Mouse (Mus musculus): ENCODE results near the gene Ythdf2.

Ythdf2 gene

GRCm38 (mm10) chr4:132151673-132152072 is 60.4 kb downstream of the Ythdf2 start:
- DNase-seq (ENCODE audit: low read depth, low spot score): no peak

GRCm38 (mm10) chr4:132146201-132146600 is 65.9 kb downstream of the Ythdf2 start:
- no peak for DNase-seq (ENCODE audit: low read depth, low spot score)

- DNase-seq (ENCODE audit: low read depth, low spot score): no peak
These were observed 67.0 kb downstream of the Ythdf2 start for GRCm38 (mm10) chr4:132145092-132145491.

GRCm38 (mm10) chr4:132144080-132144841 is 67.8 kb downstream of the Ythdf2 start, which contains the start of gene Oprd1:
Oprd1 (minus strand) TSS chr4:132144486.
- no peak for DNase-seq (ENCODE audit: low read depth, low spot score)

GRCm38 (mm10) chr4:132138640-132139039 is 73.5 kb downstream of the Ythdf2 start:
- DNase-seq (ENCODE audit: low read depth, low spot score): no peak

GRCm38 (mm10) chr4:132137013-132137412 is 75.1 kb downstream of the Ythdf2 start:
- no peak for DNase-seq (ENCODE audit: low read depth, low spot score)

Measured in WW6 (cell line).